Mouse (Mus musculus) forebrain, embryonic 15.5 days (tissue): ENCODE measurements around the gene Zbtb2. TPM values are rescaled to one million over a fixed set of nuclear protein-coding genes. Genes with fewer than 3 reads are reported as not detected.

Source experiments
- ATAC-seq: fragments of 200-750 bp; cut with Nextera tagmentation; replicated peaks from 2 replicates; pipeline ENCODE4 v1.8.0; 2017; ENCODE audit warnings: mild to moderate bottlenecking, moderate TSS enrichment, moderate library complexity
- H3K27ac ChIP-seq: fragments of 300-500 bp; sonication (generic); replicated peaks from 2 replicates; pipeline ENCODE4 v1.5.1; 2015; ENCODE audit warnings: mild to moderate bottlenecking, inconsistent platforms
- H3K27me3 ChIP-seq: fragments of 300-500 bp; sonication (generic); 2 replicates; pipeline ENCODE4 v1.6.1; 2015; ENCODE audit warnings: inconsistent platforms
- H3K36me3 ChIP-seq: fragments of 300-500 bp; sonication (generic); 2 replicates; pipeline ENCODE4 v1.6.1; 2015; ENCODE audit warnings: mild to moderate bottlenecking, inconsistent platforms
- H3K4me1 ChIP-seq: fragments of 300-500 bp; sonication (generic); 2 replicates; pipeline ENCODE4 v1.6.1; 2015; ENCODE audit warnings: inconsistent platforms
- H3K4me2 ChIP-seq: fragments of 300-500 bp; sonication (generic); replicated peaks from 2 replicates; pipeline ENCODE4 v1.6.1; 2015; ENCODE audit warnings: mild to moderate bottlenecking, inconsistent platforms
- H3K4me3 ChIP-seq: fragments of 300-500 bp; sonication (generic); 2 replicates; pipeline ENCODE4 v1.5.1; 2015; ENCODE audit warnings: mild to moderate bottlenecking, inconsistent platforms
- H3K9ac ChIP-seq: fragments of 300-500 bp; sonication (generic); replicated peaks from 2 replicates; pipeline ENCODE4 v1.6.1; 2015; ENCODE audit warnings: mild to moderate bottlenecking, inconsistent platforms
- H3K9me3 ChIP-seq: fragments of 300-500 bp; sonication (generic); 2 replicates; pipeline ENCODE4 v1.6.1; 2016; ENCODE audit warnings: inconsistent platforms
- WGBS: fragments of 180-500 bp; shearing (Covaris S2); methylation state at CpG from one replicate; pipeline ENCODE4 v1.1.7; 2015; ENCODE audit warnings: mixed read lengths; 5-methylcytosine and 5-hydroxymethylcytosine counted together
- polyA plus RNA-seq: library from polyadenylated mRNA; unstranded; fragments of >200 nt; fragmentation: Nextera tagmentation; extraction: Ambion mirVana; gene quantifications from 2 replicates; pipeline ENCODE4 v1.2.1, GENCODE M21; 2015

Zbtb2 gene
- polyA plus RNA-seq, 1 experiment from 2014 or later = 18.4 TPM

- no peak overlapping the region for H3K4me2 ChIP-seq
- ATAC-seq = no peak
- H3K27ac ChIP-seq = no peak overlapping the region
- no peaks in the 10 kb centered on the region for H3K4me1 ChIP-seq
- 93% methylated on average over 38 of the region's 38 CpGs for WGBS
- no peaks in the 10 kb centered on the region; the same call in 1 of the 2 replicates for H3K36me3 ChIP-seq
- no peak overlapping the region for H3K9ac ChIP-seq
- no peak overlapping the region for H3K4me3 ChIP-seq
- H3K27me3 ChIP-seq = no peaks in the 10 kb centered on the region
- H3K9me3 ChIP-seq = no peaks in the 10 kb centered on the region
Measured at GRCm38 (mm10) chr10:4354371-4355260, 33.3 kb downstream of the Zbtb2 start.

GRCm38 (mm10) chr10:4347591-4347990 lies 40.3 kb downstream of the Zbtb2 start:
- no peak overlapping the region for H3K4me2 ChIP-seq
- H3K9me3 ChIP-seq = no peaks in the 10 kb centered on the region
- no peaks in the 10 kb centered on the region for H3K27me3 ChIP-seq
- no peak overlapping the region for H3K4me3 ChIP-seq
- ATAC-seq = no peak
- H3K36me3 ChIP-seq = no peaks in the 10 kb centered on the region
- peaks cover 5% of the 10 kb centered on the region; the same call in 1 of the 2 replicates for H3K4me1 ChIP-seq
- H3K27ac ChIP-seq = no peak overlapping the region
- no peak overlapping the region for H3K9ac ChIP-seq
- 98% methylated on average over 14 of the region's 14 CpGs for WGBS

GRCm38 (mm10) chr10:4347136-4347492 lies 40.8 kb downstream of the Zbtb2 start:
- Histone ChIP-seq H3K36me3 (no peaks in the 10 kb centered on the region), H3K9me3 (no peaks in the 10 kb centered on the region), H3K4me1 (peaks cover 5% of the 10 kb centered on the region; the same call in 1 of the 2 replicates), H3K9ac (no peak overlapping the region), H3K4me2 (peak overlapping the region; percentile 51), H3K27me3 (no peaks in the 10 kb centered on the region), H3K27ac (no peak overlapping the region), H3K4me3 (no peak overlapping the region)
- ATAC-seq = peak; percentile 60
- 71% methylated on average over 4 of the region's 4 CpGs for WGBS

GRCm38 (mm10) chr10:4346489-4347135 lies 41.3 kb downstream of the Zbtb2 start:
- 5% methylated on average over 28 of the region's 28 CpGs for WGBS
- peak; percentile 89 for ATAC-seq
- Histone ChIP-seq H3K36me3 (no peaks in the 10 kb centered on the region), H3K4me3 (peak overlapping the region; percentile 29), H3K9me3 (no peaks in the 10 kb centered on the region), H3K27ac (no peak overlapping the region), H3K4me1 (peaks cover 5% of the 10 kb centered on the region; the same call in 1 of the 2 replicates), H3K4me2 (peak overlapping the region; percentile 51), H3K9ac (no peak overlapping the region), H3K27me3 (no peaks in the 10 kb centered on the region)

GRCm38 (mm10) chr10:4341430-4341829 lies 46.5 kb downstream of the Zbtb2 start:
- no peak overlapping the region for H3K9ac ChIP-seq
- H3K27me3 ChIP-seq = no peaks in the 10 kb centered on the region
- 21% methylated on average over 2 of the region's 2 CpGs for WGBS
- no peak overlapping the region for H3K4me2 ChIP-seq
- no peaks in the 10 kb centered on the region for H3K9me3 ChIP-seq
- H3K36me3 ChIP-seq = no peaks in the 10 kb centered on the region
- H3K27ac ChIP-seq = no peak overlapping the region
- no peak for ATAC-seq
- no peak overlapping the region for H3K4me3 ChIP-seq
- H3K4me1 ChIP-seq = peaks cover 4% of the 10 kb centered on the region; the same call in 1 of the 2 replicates

- H3K27me3 ChIP-seq = no peaks in the 10 kb centered on the region
- H3K4me3 ChIP-seq = no peak overlapping the region
- H3K9ac ChIP-seq = no peak overlapping the region
- H3K36me3 ChIP-seq = no peaks in the 10 kb centered on the region
- 54% methylated on average over 15 of the region's 15 CpGs for WGBS
- ATAC-seq = no peak
- no peak overlapping the region for H3K27ac ChIP-seq
- peaks cover 14% of the 10 kb centered on the region for H3K4me1 ChIP-seq
- H3K9me3 ChIP-seq = no peaks in the 10 kb centered on the region
- H3K4me2 ChIP-seq = no peak overlapping the region
Measured at GRCm38 (mm10) chr10:4338863-4339461, 48.9 kb downstream of the Zbtb2 start.

GRCm38 (mm10) chr10:4334039-4334683 lies 53.7 kb downstream of the Zbtb2 start:
- Histone ChIP-seq H3K27ac (no peak overlapping the region), H3K9me3 (no peaks in the 10 kb centered on the region), H3K9ac (no peak overlapping the region), H3K27me3 (no peaks in the 10 kb centered on the region), H3K4me2 (peak overlapping the region; percentile 48), H3K36me3 (no peaks in the 10 kb centered on the region), H3K4me1 (peaks cover 18% of the 10 kb centered on the region), H3K4me3 (peak overlapping the region; percentile 24)
- WGBS = 9% methylated on average over 27 of the region's 27 CpGs
- ATAC-seq = peak; percentile 77

- H3K9ac ChIP-seq = no peak overlapping the region
- H3K27me3 ChIP-seq = no peaks in the 10 kb centered on the region
- peaks cover 14% of the 10 kb centered on the region for H3K4me1 ChIP-seq
- 0 out of 2 replicates have a peak overlapping the region, but pooled peaks have one; percentile 48 for H3K4me2 ChIP-seq
- WGBS = 11% methylated on average over 8 of the region's 8 CpGs
- no peak overlapping the region for H3K4me3 ChIP-seq
- ATAC-seq = peak; percentile 57; the same call in 1 of the 2 replicates
- H3K36me3 ChIP-seq = no peaks in the 10 kb centered on the region
- H3K27ac ChIP-seq = no peak overlapping the region
- no peaks in the 10 kb centered on the region for H3K9me3 ChIP-seq
Measured at GRCm38 (mm10) chr10:4333319-4333718, 54.6 kb downstream of the Zbtb2 start.

GRCm38 (mm10) chr10:4332228-4332979 lies 55.5 kb downstream of the Zbtb2 start:
- H3K4me3 ChIP-seq = no peak overlapping the region
- no peak overlapping the region for H3K27ac ChIP-seq
- H3K27me3 ChIP-seq = no peaks in the 10 kb centered on the region
- no peaks in the 10 kb centered on the region for H3K36me3 ChIP-seq
- H3K4me2 ChIP-seq = no peak overlapping the region
- no peaks in the 10 kb centered on the region for H3K9me3 ChIP-seq
- no peak overlapping the region for H3K9ac ChIP-seq
- peaks cover 14% of the 10 kb centered on the region for H3K4me1 ChIP-seq
- WGBS = 81% methylated on average over 7 of the region's 7 CpGs
- ATAC-seq = no peak

- H3K4me1 ChIP-seq = no peaks in the 10 kb centered on the region
- 67% methylated on average over 1 of the region's 1 CpGs for WGBS
- H3K27ac ChIP-seq = no peak overlapping the region
- no peak overlapping the region for H3K4me3 ChIP-seq
- no peaks in the 10 kb centered on the region for H3K27me3 ChIP-seq
- ATAC-seq = no peak
- no peaks in the 10 kb centered on the region for H3K9me3 ChIP-seq
- no peaks in the 10 kb centered on the region for H3K36me3 ChIP-seq
- no peak overlapping the region for H3K9ac ChIP-seq
- no peak overlapping the region for H3K4me2 ChIP-seq
Measured at GRCm38 (mm10) chr10:4327716-4328115, 60.2 kb downstream of the Zbtb2 start.

- no peaks in the 10 kb centered on the region for H3K27me3 ChIP-seq
- ATAC-seq = no peak
- H3K4me3 ChIP-seq = no peak overlapping the region
- no peaks in the 10 kb centered on the region for H3K9me3 ChIP-seq
- 66% methylated on average over 5 of the region's 5 CpGs for WGBS
- no peak overlapping the region for H3K27ac ChIP-seq
- no peak overlapping the region for H3K9ac ChIP-seq
- H3K4me2 ChIP-seq = no peak overlapping the region
- no peaks in the 10 kb centered on the region for H3K4me1 ChIP-seq
- no peaks in the 10 kb centered on the region for H3K36me3 ChIP-seq
Measured at GRCm38 (mm10) chr10:4325562-4325961, 62.3 kb downstream of the Zbtb2 start.
